Mouse (Mus musculus) monocyte, adult 5-6 weeks (primary cell): Measurements from ENCODE around the gene Timm44. TPM values are rescaled to one million over a fixed set of nuclear protein-coding genes. Genes with fewer than 3 reads are reported as not detected.
"Not testable (repeated sequence)": the region's sequence is repeated elsewhere in the genome, so short reads cannot be mapped to it uniquely, and the experiment has no call there.

Experiments used
- ATAC-seq: fragments of 153-309, 156-312 bp; replicated peaks from 2 replicates; pipeline ENCODE4 v1.8.0; 2017; ENCODE audit warnings: mild to moderate bottlenecking; ENCODE audit not compliant: low TSS enrichment, insufficient number of reproducible peaks, severe bottlenecking, poor library complexity, low FRiP score
- total RNA-seq: library from RNA; stranded (forward); fragments of 200-1000, 200-491, 200-594 nt; gene quantifications from 3 replicates; pipeline ENCODE4 v1.2.3, GENCODE M21; 2017

Timm44 gene
- total RNA-seq, 1 experiment from 2014 or later = 63.5 TPM

- no peak for ATAC-seq
Observed at GRCm38 (mm10) chr8:4269609-4270008, 6.1 kb downstream of the Timm44 start.

- no peak for ATAC-seq
Observed at GRCm38 (mm10) chr8:4267627-4268026, 8.1 kb downstream of the Timm44 start.

GRCm38 (mm10) chr8:4265160-4265914 is 10.4 kb downstream of the Timm44 start:
- ATAC-seq = no peak

- ATAC-seq = no peak
Observed at GRCm38 (mm10) chr8:4263105-4263791, 12.5 kb downstream of the Timm44 start.

- ATAC-seq = no peak
Observed at GRCm38 (mm10) chr8:4259805-4260170, 15.9 kb downstream of the Timm44 start.

GRCm38 (mm10) chr8:4259125-4259804 is 16.4 kb downstream of the Timm44 start, which contains the start of gene Ctxn1:
Ctxn1 (minus strand) TSS chr8:4259274.
- ATAC-seq = peak; percentile 79

GRCm38 (mm10) chr8:4258678-4259077 is 17.0 kb downstream of the Timm44 start:
- no peak for ATAC-seq

- peak; percentile 57; the same call in 1 of the 2 replicates for ATAC-seq
Observed at GRCm38 (mm10) chr8:4258233-4258632, 17.5 kb downstream of the Timm44 start.

- no peak for ATAC-seq
Observed at GRCm38 (mm10) chr8:4257350-4257749, 18.4 kb downstream of the Timm44 start.

GRCm38 (mm10) chr8:4256911-4257310 is 18.8 kb downstream of the Timm44 start:
- no peak for ATAC-seq

GRCm38 (mm10) chr8:4255471-4255870 is 20.2 kb downstream of the Timm44 start:
- not testable (repeated sequence) for ATAC-seq

- ATAC-seq = no peak
Observed at GRCm38 (mm10) chr8:4254001-4254400, 21.7 kb downstream of the Timm44 start.

GRCm38 (mm10) chr8:4252934-4253841 is 22.5 kb downstream of the Timm44 start, which contains the start of gene Snapc2:
Snapc2 (plus strand) TSS chr8:4253080.
- ATAC-seq = peak; percentile 79

- ATAC-seq = no peak
Observed at GRCm38 (mm10) chr8:4252116-4252760, 23.5 kb downstream of the Timm44 start.

GRCm38 (mm10) chr8:4250306-4250970 is 25.3 kb downstream of the Timm44 start:
- ATAC-seq = peak; percentile 53

- ATAC-seq = no peak
Observed at GRCm38 (mm10) chr8:4249213-4249612, 26.5 kb downstream of the Timm44 start.

GRCm38 (mm10) chr8:4247951-4248540 is 27.7 kb downstream of the Timm44 start, which contains the start of gene Tgfbr3l:
Tgfbr3l (plus strand) TSS chr8:4248214.
- no peak for ATAC-seq
